Mouse (Mus musculus): ENCODE measurements around the gene Zdhhc23.

GRCm38 (mm10) chr16:43925846-43926245 lies 53.7 kb downstream of the Zdhhc23 start:
- TF ChIP-seq POLR2A (IDR thresholded peaks at IDR 0.05; ENCODE audit: control insufficient read depth, low read depth, low read length): no peak
- no peak for TF ChIP-seq CTCF (IDR thresholded peaks at IDR 0.05; ENCODE audit: control insufficient read depth, insufficient read depth, insufficient replicate concordance, low read depth, low read length)
